ENCODE assay signal across 11 mouse cellular contexts in genomic region chr13:60488884-60489265, GRCm38 (mm10).
DNase-seq lines count a peak whose midpoint lies in the region; ATAC-seq and TF ChIP-seq lines count a peak whose summit lies in the region.
"Had no signal": no experiment of that assay in that cellular context is flagged by ENCODE, and none has a peak within 500 bp of the region (broad histone marks: within the 10 kb centered on the region; RNA-seq: fewer than 3 reads in every experiment).

No protein-coding gene starts in this region.

- no peak overlapping the region for H3K4me3 ChIP-seq in hindbrain, embryonic 10.5 days
- H3K4me3 ChIP-seq in hindbrain, postnatal 0 days (ENCODE audit: low read length), result no peak overlapping the region
- H3K4me3 ChIP-seq in lung, embryonic 15.5 days, result no peak overlapping the region
- no peak overlapping the region for H3K4me3 ChIP-seq in forebrain, embryonic 14.5 days (ENCODE audit: low read depth, low read length)
- H3K4me3 ChIP-seq in olfactory bulb, adult 2 months (ENCODE audit: insufficient read depth, low read depth, low read length), result no peak overlapping the region
- H3K4me3 ChIP-seq: liver, embryonic 15.5 days; midbrain, embryonic 12.5 days had no signal

- no peak for ATAC-seq in hindbrain, postnatal 0 days
- ATAC-seq in lung, embryonic 15.5 days (ENCODE audit: borderline replicate concordance, extremely low read depth, low FRiP score, low TSS enrichment), result no peak; the same call in 1 of the 2 replicates
- ATAC-seq in forebrain, embryonic 14.5 days, result peak; percentile 60

- TF ChIP-seq CTCF in hindbrain, postnatal 0 days (IDR thresholded peaks at IDR 0.05; ENCODE audit: low read depth), result no peak
- TF ChIP-seq CTCF in olfactory bulb, adult 2 months (IDR thresholded peaks at IDR 0.05; ENCODE audit: insufficient read depth, low read depth, low read length), result no peak

- DNase-seq in hindbrain, embryonic 10.5 days (ENCODE audit: low spot score), result no peak
- no peak for DNase-seq in hindbrain, postnatal 0 days (ENCODE audit: low spot score)
- DNase-seq in lung, postnatal 25 days (ENCODE audit: low spot score), result no peak
- peak; percentile 24 for DNase-seq in forebrain, embryonic 14.5 days (ENCODE audit: low spot score)
- DNase-seq in frontal cortex, postnatal 36 days (ENCODE audit: low spot score in 2 of 2), result no peak
- DNase-seq in embryo, embryonic 10.5 days (ENCODE audit: low spot score), result no peak
- DNase-seq: right cerebral cortex, postnatal 14 days had no signal

- H3K9me3 ChIP-seq in hindbrain, embryonic 10.5 days, result 0 out of 2 replicates have a peak, but pooled peaks cover 9% of the 10 kb centered on the region
- 0 out of 2 replicates have a peak, but pooled peaks cover 2% of the 10 kb centered on the region for H3K9me3 ChIP-seq in hindbrain, postnatal 0 days (ENCODE audit: low read length)
- H3K9me3 ChIP-seq in lung, embryonic 15.5 days, result no peaks in the 10 kb centered on the region
- H3K9me3 ChIP-seq in forebrain, embryonic 14.5 days (replicated peaks; ENCODE audit: control insufficient read depth, low read length), result no peaks in the 10 kb centered on the region
- H3K9me3 ChIP-seq: liver, embryonic 15.5 days; midbrain, embryonic 12.5 days had no signal

- no peak overlapping the region for H3K9ac ChIP-seq in hindbrain, postnatal 0 days (replicated peaks; ENCODE audit: low read length)
- H3K9ac ChIP-seq in lung, embryonic 15.5 days, result no peak overlapping the region
- H3K9ac ChIP-seq in forebrain, embryonic 14.5 days (ENCODE audit: low read length), result 0 out of 2 replicates have a peak overlapping the region, but pooled peaks have one; percentile 8
- H3K9ac ChIP-seq: liver, embryonic 15.5 days; midbrain, embryonic 12.5 days had no signal

- no peaks in the 10 kb centered on the region for H3K36me3 ChIP-seq in hindbrain, embryonic 10.5 days
- no peaks in the 10 kb centered on the region for H3K36me3 ChIP-seq in hindbrain, postnatal 0 days (ENCODE audit: insufficient read depth, low read length)
- no peaks in the 10 kb centered on the region for H3K36me3 ChIP-seq in lung, embryonic 15.5 days
- no peaks in the 10 kb centered on the region for H3K36me3 ChIP-seq in forebrain, embryonic 14.5 days (ENCODE audit: control insufficient read depth, insufficient read depth, low read length)
- H3K36me3 ChIP-seq: liver, embryonic 15.5 days; midbrain, embryonic 12.5 days had no signal

- H3K4me1 ChIP-seq in hindbrain, embryonic 10.5 days (replicated peaks), result peaks cover 7% of the 10 kb centered on the region; the same call in 1 of the 2 replicates
- H3K4me1 ChIP-seq in hindbrain, postnatal 0 days (ENCODE audit: insufficient read depth, low read length), result 0 out of 2 replicates have a peak, but pooled peaks cover 7% of the 10 kb centered on the region
- H3K4me1 ChIP-seq in lung, embryonic 15.5 days, result peaks cover 19% of the 10 kb centered on the region
- H3K4me1 ChIP-seq in forebrain, embryonic 14.5 days (ENCODE audit: control insufficient read depth, insufficient read depth, low read length), result peaks cover 9% of the 10 kb centered on the region
- peaks cover 33% of the 10 kb centered on the region for H3K4me1 ChIP-seq in olfactory bulb, adult 2 months (ENCODE audit: control insufficient read depth, insufficient read depth, low read length)

- H3K27ac ChIP-seq in hindbrain, embryonic 10.5 days, result peak overlapping the region; percentile 46; the same call in 1 of the 2 replicates
- no peak overlapping the region for H3K27ac ChIP-seq in hindbrain, postnatal 0 days
- peak overlapping the region; percentile 86 for H3K27ac ChIP-seq in lung, embryonic 15.5 days
- H3K27ac ChIP-seq in forebrain, embryonic 14.5 days (ENCODE audit: low read depth, low read length), result 0 out of 2 replicates have a peak overlapping the region, but pooled peaks have one; percentile 14
- H3K27ac ChIP-seq in olfactory bulb, adult 2 months (ENCODE audit: insufficient read depth, low read depth, low read length), result peak overlapping the region; percentile 64
- H3K27ac ChIP-seq: liver, embryonic 15.5 days; midbrain, embryonic 12.5 days had no signal

- no peak for TF ChIP-seq POLR2A in olfactory bulb, adult 2 months (IDR thresholded peaks at IDR 0.05; ENCODE audit: insufficient read depth, low read depth, low read length)

- no peak overlapping the region for H3K4me2 ChIP-seq in hindbrain, postnatal 0 days (ENCODE audit: low read depth, low read length)
- no peak overlapping the region for H3K4me2 ChIP-seq in lung, embryonic 15.5 days
- no peak overlapping the region for H3K4me2 ChIP-seq in forebrain, embryonic 14.5 days (ENCODE audit: low read length)
- H3K4me2 ChIP-seq: liver, embryonic 15.5 days; midbrain, embryonic 12.5 days had no signal

- no peaks in the 10 kb centered on the region for H3K27me3 ChIP-seq in hindbrain, embryonic 10.5 days (ENCODE audit: insufficient read depth, poor library complexity, severe bottlenecking)
- H3K27me3 ChIP-seq in hindbrain, postnatal 0 days (ENCODE audit: insufficient read depth, low read length), result no peaks in the 10 kb centered on the region
- H3K27me3 ChIP-seq in lung, embryonic 15.5 days, result 0 out of 2 replicates have a peak, but pooled peaks cover 2% of the 10 kb centered on the region
- no peaks in the 10 kb centered on the region for H3K27me3 ChIP-seq in forebrain, embryonic 14.5 days (replicated peaks; ENCODE audit: control insufficient read depth, insufficient read depth, low read length)

- WGBS in hindbrain, embryonic 10.5 days, result 71% methylated on average over 4 of the region's 4 CpGs
- WGBS in hindbrain, postnatal 0 days, result 56% methylated on average over 4 of the region's 4 CpGs
- 73% methylated on average over 4 of the region's 4 CpGs for WGBS in lung, embryonic 15.5 days
- 33% methylated on average over 4 of the region's 4 CpGs for WGBS in forebrain, embryonic 14.5 days
- 27% methylated on average over 4 of the region's 4 CpGs for WGBS in olfactory bulb, adult 2 months
